Mouse (Mus musculus) heart, postnatal 0 days (tissue): ENCODE measurements around the gene Mvb12b. TPM values are rescaled to one million over a fixed set of nuclear protein-coding genes. Genes with fewer than 3 reads are reported as not detected.
A peak's percentile ranks its signal among the peaks of the same experiment; 100 is the strongest.

Experiments
- ATAC-seq: fragments of 200-750 bp; cut with Nextera tagmentation; 2 replicates; pipeline ENCODE4 v1.8.0; 2017; ENCODE audit warnings: low read depth, moderate number of reproducible peaks, moderate library complexity; ENCODE audit not compliant: insufficient read depth
- DNase-seq: peaks from one replicate; pipeline ENCODE4 v3.0.0-alpha.2; 2016; ENCODE audit warnings: low spot score
- H3K27ac ChIP-seq: fragments of 300-500 bp; sonication (generic); 2 replicates; pipeline ENCODE4 v1.5.1; 2014; ENCODE audit warnings: low read depth, mild to moderate bottlenecking
- H3K27me3 ChIP-seq: fragments of 300-500 bp; sonication (generic); 2 replicates; pipeline ENCODE4 v1.6.1; 2014; ENCODE audit warnings: low read length, mixed read lengths; ENCODE audit not compliant: control insufficient read depth, insufficient read depth
- H3K36me3 ChIP-seq: fragments of 300-500 bp; sonication (generic); replicated peaks from 2 replicates; pipeline ENCODE4 v1.6.1; 2014; ENCODE audit warnings: low read length, mixed read lengths; ENCODE audit not compliant: control insufficient read depth, insufficient read depth
- H3K4me1 ChIP-seq: fragments of 300-500 bp; sonication (generic); 2 replicates; pipeline ENCODE4 v1.6.1; 2014; ENCODE audit warnings: antibody characterized with exemption; ENCODE audit not compliant: control insufficient read depth, insufficient read depth
- H3K4me2 ChIP-seq: fragments of 300-500 bp; sonication (generic); 2 replicates; pipeline ENCODE4 v1.6.1; 2014; ENCODE audit warnings: low read depth, mild to moderate bottlenecking, low read length, moderate library complexity
- H3K4me3 ChIP-seq: fragments of 300-500 bp; sonication (generic); 2 replicates; pipeline ENCODE4 v1.5.1; 2014; ENCODE audit warnings: low read depth, low read length
- H3K9ac ChIP-seq: fragments of 300-500 bp; sonication (generic); replicated peaks from 2 replicates; pipeline ENCODE4 v1.6.1; 2014; ENCODE audit warnings: low read depth, low read length, mixed read lengths
- H3K9me3 ChIP-seq: fragments of 300-500 bp; sonication (generic); replicated peaks from 2 replicates; pipeline ENCODE4 v1.6.1; 2016; ENCODE audit warnings: low read length; ENCODE audit not compliant: control insufficient read depth
- CTCF ChIP-seq: IDR thresholded peaks from 2 replicates; pipeline ENCODE4 v1.5.1; 2016; ENCODE audit warnings: antibody characterized with exemption, control low read depth, low read depth
- EP300 ChIP-seq: IDR thresholded peaks from 2 replicates; pipeline ENCODE4 v1.6.1; 2016; ENCODE audit warnings: antibody characterized with exemption, low read depth
- WGBS: fragments of 180-500 bp; shearing (Covaris S2); extraction: QIAGEN DNeasy Blood & Tissue Kit; methylation state at CpG from one replicate; pipeline ENCODE4 v1.1.7; 2014; 5-methylcytosine and 5-hydroxymethylcytosine counted together
- polyA plus RNA-seq: library from polyadenylated mRNA; unstranded; fragments of >200 nt; fragmentation: Nextera tagmentation; extraction: Ambion mirVana; gene quantifications from 2 replicates; pipeline ENCODE4 v1.2.1, GENCODE M21; 2015
- total RNA-seq: library from RNA; depleted of rRNA; stranded (reverse); fragments of >200 nt; gene quantifications from 2 replicates; pipeline ENCODE4 v1.2.3, GENCODE M21; 2014; ENCODE audit warnings: low replicate concordance

Mvb12b gene
- total and polyA plus RNA-seq, 2 experiments from 2014 or later = 8.7 to 38.7 TPM

DNA sequence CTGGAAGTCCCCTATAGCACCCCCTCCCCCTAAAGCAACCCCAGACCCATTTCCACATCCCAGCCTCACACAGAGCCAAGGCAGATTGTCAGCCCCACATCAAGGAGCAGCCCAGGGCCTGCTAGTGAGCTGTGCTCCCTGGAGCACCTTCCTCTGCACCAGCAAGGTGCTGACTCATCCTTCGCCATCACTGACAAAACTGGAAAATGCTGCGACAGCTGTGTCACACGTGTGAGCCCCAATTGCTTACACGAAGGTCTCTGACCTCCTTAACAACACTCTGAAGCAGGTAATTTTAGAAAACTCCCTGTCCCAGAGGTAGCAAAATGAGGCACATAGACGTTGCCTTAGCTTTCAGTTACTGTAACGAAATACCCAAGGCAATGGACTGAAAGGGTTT is 19.4 kb upstream of the Mvb12b start:
- Histone ChIP-seq H3K4me1 (no peaks in the 10 kb centered on the region; the same call in 1 of the 2 replicates), H3K36me3 (no peaks in the 10 kb centered on the region), H3K9ac (no peak overlapping the region), H3K9me3 (no peaks in the 10 kb centered on the region), H3K4me2 (no peak overlapping the region), H3K27me3 (no peaks in the 10 kb centered on the region), H3K4me3 (no peak overlapping the region), H3K27ac (no peak overlapping the region)
- TF ChIP-seq CTCF = no peak
- TF ChIP-seq EP300 = no peak
- WGBS = 80% methylated on average over 6 of the region's 6 CpGs
- DNase-seq (no peak), ATAC-seq (no peak)

DNA sequence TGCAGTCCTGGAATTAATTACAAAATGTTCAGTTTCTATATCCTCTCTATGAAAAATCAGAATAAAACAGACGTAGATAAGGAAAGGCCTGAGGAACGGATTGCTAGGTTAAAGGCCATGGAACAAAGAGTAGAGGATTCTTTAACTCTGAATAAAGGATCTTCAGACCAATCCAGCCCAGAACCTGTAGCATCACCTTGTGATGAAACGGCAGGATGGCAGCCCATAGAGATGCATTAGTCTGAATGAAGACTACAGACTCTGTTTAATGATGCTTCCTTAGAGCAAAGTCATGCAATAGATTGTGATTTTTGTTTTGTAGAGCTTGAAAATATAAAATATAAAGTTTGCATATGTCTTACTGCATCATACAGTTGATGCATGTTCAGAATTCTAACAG is 8.1 kb upstream of the Mvb12b start:
- TF ChIP-seq CTCF = 0 out of 2 replicates have a peak, but pooled peaks have one; percentile 1
- TF ChIP-seq EP300 = no peak
- no peak overlapping the region for H3K9ac ChIP-seq
- DNase-seq = no peak
- WGBS = 80% methylated on average over 3 of the region's 3 CpGs
- H3K4me2 ChIP-seq = no peak overlapping the region
- H3K4me1 ChIP-seq = no peaks in the 10 kb centered on the region
- no peaks in the 10 kb centered on the region for H3K9me3 ChIP-seq
- no peak overlapping the region for H3K4me3 ChIP-seq
- H3K36me3 ChIP-seq = no peaks in the 10 kb centered on the region
- no peak overlapping the region for H3K27ac ChIP-seq
- no peaks in the 10 kb centered on the region for H3K27me3 ChIP-seq
- no peak for ATAC-seq

DNA sequence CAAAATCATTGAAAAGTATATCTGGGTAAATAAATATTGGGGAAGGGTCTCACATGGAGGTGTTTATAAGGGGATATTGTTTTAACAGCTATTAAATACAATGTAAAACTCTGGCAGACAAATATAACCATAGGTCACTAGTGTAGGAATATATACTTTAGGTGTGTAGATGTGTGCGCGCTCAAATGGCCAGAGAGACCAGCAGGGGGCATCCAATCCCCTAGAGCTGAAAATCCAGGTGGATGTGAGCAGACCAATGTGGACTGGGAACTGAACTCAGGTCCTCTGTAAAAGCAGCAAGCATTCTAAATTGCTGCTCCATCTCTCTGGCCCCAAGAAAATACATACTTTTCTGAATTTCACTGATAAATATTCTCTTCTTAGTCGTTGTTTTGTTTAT is 5.4 kb upstream of the Mvb12b start:
- Histone ChIP-seq H3K9me3 (no peaks in the 10 kb centered on the region), H3K4me1 (no peaks in the 10 kb centered on the region), H3K9ac (no peak overlapping the region), H3K36me3 (no peaks in the 10 kb centered on the region), H3K4me3 (no peak overlapping the region), H3K27me3 (no peaks in the 10 kb centered on the region), H3K4me2 (no peak overlapping the region), H3K27ac (no peak overlapping the region)
- no peak for DNase-seq
- ATAC-seq = no peak
- WGBS = 81% methylated on average over 3 of the region's 3 CpGs
- no peak for TF ChIP-seq EP300
- no peak for TF ChIP-seq CTCF

DNA sequence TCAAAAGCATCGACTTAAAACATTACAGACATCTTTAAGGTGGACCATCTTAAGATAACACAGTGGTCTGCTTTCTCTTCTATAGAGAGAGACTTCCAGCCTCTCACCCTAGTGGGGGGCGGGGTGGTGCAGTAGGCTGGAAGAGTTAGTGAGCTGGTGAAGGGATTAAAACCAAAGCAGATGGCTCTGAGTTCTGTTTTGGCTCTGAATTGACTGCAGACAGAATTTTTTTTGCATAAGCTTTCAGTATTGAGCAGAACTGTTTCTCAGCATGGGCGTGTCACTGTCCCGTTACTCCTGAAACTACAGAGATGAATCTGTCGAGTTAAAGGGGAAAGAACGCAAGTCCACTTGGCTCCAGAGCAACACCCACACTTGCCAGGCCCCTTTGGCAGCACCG is 4.6 kb upstream of the Mvb12b start:
- no peak for TF ChIP-seq CTCF
- no peak for TF ChIP-seq EP300
- no peak overlapping the region for H3K4me2 ChIP-seq
- no peaks in the 10 kb centered on the region for H3K4me1 ChIP-seq
- no peak for DNase-seq
- no peak overlapping the region for H3K27ac ChIP-seq
- H3K4me3 ChIP-seq = no peak overlapping the region
- 67% methylated on average over 7 of the region's 7 CpGs for WGBS
- no peaks in the 10 kb centered on the region for H3K9me3 ChIP-seq
- H3K9ac ChIP-seq = no peak overlapping the region
- no peaks in the 10 kb centered on the region for H3K27me3 ChIP-seq
- H3K36me3 ChIP-seq = no peaks in the 10 kb centered on the region
- no peak for ATAC-seq

DNA sequence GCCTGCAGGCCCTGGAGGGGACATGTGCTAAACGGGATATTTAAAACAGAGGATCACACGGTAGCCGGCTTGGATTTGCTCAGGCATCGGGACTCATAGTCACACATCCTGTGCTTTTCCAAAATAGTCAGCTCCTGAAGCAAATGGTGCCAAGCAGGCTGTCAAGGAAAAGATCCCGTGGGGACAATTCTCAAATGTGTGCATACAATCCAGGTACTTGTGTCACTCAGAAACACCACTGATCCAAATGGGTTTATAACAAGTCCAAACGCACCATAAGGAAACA is 297 bp upstream of the Mvb12b start:
- ATAC-seq (no peak), DNase-seq (no peak)
- 71% methylated on average over 6 of the region's 6 CpGs for WGBS
- H3K36me3 ChIP-seq = no peaks in the 10 kb centered on the region
- no peaks in the 10 kb centered on the region for H3K27me3 ChIP-seq
- peaks cover 10% of the 10 kb centered on the region; the same call in 1 of the 2 replicates for H3K4me1 ChIP-seq
- peak overlapping the region; percentile 75 for H3K4me2 ChIP-seq
- TF ChIP-seq CTCF (no peak), EP300 (no peak)
- H3K9ac ChIP-seq = peak overlapping the region; percentile 93
- H3K9me3 ChIP-seq = no peaks in the 10 kb centered on the region
- peak overlapping the region; percentile 80 for H3K27ac ChIP-seq
- H3K4me3 ChIP-seq = peak overlapping the region; percentile 69

DNA sequence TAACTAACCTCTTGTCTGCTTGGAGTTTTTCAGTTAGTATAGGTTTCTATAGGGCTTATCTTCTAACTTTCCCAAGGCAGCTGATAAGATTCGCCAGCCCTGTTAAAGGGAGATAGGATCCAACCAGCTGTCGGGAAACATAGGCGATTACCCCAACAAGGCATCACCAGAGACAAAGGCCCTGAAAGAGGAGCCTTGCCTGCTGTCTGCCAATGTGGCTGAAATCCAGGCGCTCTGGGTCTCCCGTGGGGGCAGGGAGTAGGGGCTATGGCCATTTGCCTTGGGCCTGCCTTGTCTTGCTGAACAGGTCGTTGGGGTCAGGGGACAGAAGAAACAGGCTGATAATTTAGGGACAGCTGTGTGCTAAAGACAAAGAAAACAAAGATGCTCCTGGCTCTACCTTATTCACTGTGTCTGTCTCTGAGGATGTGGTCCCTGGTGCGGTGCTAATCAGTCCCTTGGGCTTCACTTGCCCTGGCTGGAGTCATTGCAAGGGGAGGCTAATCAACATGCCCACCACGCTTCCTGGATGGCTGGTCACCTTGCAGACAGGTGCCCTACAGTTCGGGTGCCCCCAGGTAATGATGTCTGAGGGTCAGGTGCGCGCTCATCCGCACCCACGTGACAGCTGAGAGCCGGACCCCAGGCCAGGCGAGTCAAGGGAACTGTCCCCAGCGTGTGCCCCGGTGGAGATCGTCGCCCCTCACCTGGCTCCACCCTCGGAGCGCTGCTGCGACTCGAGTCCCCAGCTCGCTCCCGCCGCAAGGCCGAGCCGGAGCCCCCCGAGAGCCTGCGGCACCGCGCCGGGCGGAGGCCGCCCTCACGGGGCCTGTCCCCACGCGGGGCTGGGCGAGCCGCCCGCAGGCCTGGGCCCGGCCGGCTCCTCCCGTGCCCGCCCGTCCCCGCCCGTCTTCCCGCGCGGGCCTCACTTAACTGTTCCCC is 1.1 kb downstream of the Mvb12b start:
- Histone ChIP-seq H3K4me2 (peak overlapping the region; percentile 75), H3K27me3 (no peaks in the 10 kb centered on the region), H3K4me1 (peaks cover 10% of the 10 kb centered on the region; the same call in 1 of the 2 replicates), H3K9me3 (no peaks in the 10 kb centered on the region), H3K36me3 (no peaks in the 10 kb centered on the region), H3K27ac (peak overlapping the region; percentile 80), H3K9ac (peak overlapping the region; percentile 93), H3K4me3 (peak overlapping the region; percentile 69)
- no peak for DNase-seq
- TF ChIP-seq EP300 (no peak), CTCF (no peak)
- 4% methylated on average over 36 of the region's 51 CpGs for WGBS
- ATAC-seq = peak; percentile 83
